Comparison of ENCODE assay signal across 8 mouse cellular contexts in the genomic region with DNA sequence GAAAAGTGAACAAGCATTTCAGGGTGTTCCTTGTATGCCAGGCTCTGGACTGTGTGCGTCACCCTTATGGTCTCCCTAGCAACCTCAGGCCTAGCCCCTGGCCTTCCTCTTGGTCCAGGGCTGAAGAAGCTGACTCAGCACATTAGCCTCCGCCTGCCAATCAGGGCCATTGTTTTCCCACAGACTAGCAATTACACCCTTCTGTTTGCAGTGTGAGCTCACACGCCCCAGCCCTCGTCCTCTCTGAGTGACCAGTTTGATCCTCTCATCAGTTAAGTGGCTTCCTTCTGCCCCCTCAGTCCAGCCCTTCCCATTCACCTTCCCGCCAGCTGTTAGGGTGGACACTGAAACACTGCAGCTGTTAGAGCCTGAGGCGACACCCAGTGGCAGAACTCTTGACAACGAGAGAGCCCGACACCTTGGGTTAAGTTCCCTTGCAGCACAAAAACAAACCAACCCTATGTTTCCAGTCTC. TPM values are rescaled to one million over a fixed set of nuclear protein-coding genes. Genes with fewer than 3 reads are reported as not detected.
DNase-seq lines count a peak whose midpoint lies in the region; ATAC-seq and TF ChIP-seq lines count a peak whose summit lies in the region.

No protein-coding gene starts in this region.

- no peak overlapping the region for H3K4me2 ChIP-seq in hindbrain, embryonic 11.5 days (replicated peaks; ENCODE audit: low read depth, low read length)
- H3K4me2 ChIP-seq in liver, embryonic 11.5 days, result peak overlapping the region; percentile 16; the same call in 1 of the 2 replicates
- no peak overlapping the region for H3K4me2 ChIP-seq in neural tube, embryonic 11.5 days (ENCODE audit: low read depth)

- no peaks in the 10 kb centered on the region for H3K27me3 ChIP-seq in hindbrain, embryonic 11.5 days (ENCODE audit: control insufficient read depth, insufficient read depth, low read length)
- 0 out of 2 replicates have a peak, but pooled peaks cover 2% of the 10 kb centered on the region for H3K27me3 ChIP-seq in liver, embryonic 11.5 days (replicated peaks; ENCODE audit: control insufficient read depth, insufficient read depth, low read length)
- no peaks in the 10 kb centered on the region for H3K27me3 ChIP-seq in neural tube, embryonic 11.5 days (ENCODE audit: control insufficient read depth, insufficient read depth, low read length)

- H3K9me3 ChIP-seq in hindbrain, embryonic 11.5 days (ENCODE audit: control insufficient read depth, low read length), result no peaks in the 10 kb centered on the region
- H3K9me3 ChIP-seq in liver, embryonic 11.5 days (ENCODE audit: control insufficient read depth, low read length), result no peaks in the 10 kb centered on the region
- H3K9me3 ChIP-seq in neural tube, embryonic 11.5 days (ENCODE audit: control insufficient read depth, low read length), result no peaks in the 10 kb centered on the region

- no peak for TF ChIP-seq POLR2A in embryonic fibroblast, embryonic 13.5 days (IDR thresholded peaks at IDR 0.05; ENCODE audit: low read depth, low read length)

- peak; percentile 59 for DNase-seq in adrenal gland, postnatal 10 days
- DNase-seq in hindbrain, embryonic 11.5 days (ENCODE audit: low spot score), result peak; percentile 75
- no peak for DNase-seq in liver, embryonic 11.5 days (ENCODE audit: low spot score)
- DNase-seq in neural tube, embryonic 11.5 days (ENCODE audit: low spot score), result peak; percentile 67
- DNase-seq in frontal cortex, postnatal 25 days (ENCODE audit: low spot score in 2 of 2), result no peak
- DNase-seq in cerebellum, postnatal 36 days, result no peak
- no peak for DNase-seq in spleen, postnatal 36 days (ENCODE audit: low spot score in 2 of 2)

- H3K36me3 ChIP-seq in hindbrain, embryonic 11.5 days (ENCODE audit: control insufficient read depth, insufficient read depth, low read length), result no peaks in the 10 kb centered on the region
- H3K36me3 ChIP-seq in liver, embryonic 11.5 days (ENCODE audit: control insufficient read depth, insufficient read depth, low read length), result no peaks in the 10 kb centered on the region
- no peaks in the 10 kb centered on the region for H3K36me3 ChIP-seq in neural tube, embryonic 11.5 days (ENCODE audit: control insufficient read depth, insufficient read depth, low read length)

- H3K27ac ChIP-seq in embryonic fibroblast, embryonic 13.5 days (ENCODE audit: insufficient read depth, low read length), result no peak overlapping the region
- H3K27ac ChIP-seq in hindbrain, embryonic 11.5 days (ENCODE audit: low read depth, low read length), result no peak overlapping the region
- H3K27ac ChIP-seq in liver, embryonic 11.5 days (ENCODE audit: low read depth, low read length), result no peak overlapping the region
- no peak overlapping the region for H3K27ac ChIP-seq in neural tube, embryonic 11.5 days (ENCODE audit: low read depth, low read length)

- peak; percentile 72; the same call in 1 of the 2 replicates for ATAC-seq in hindbrain, embryonic 11.5 days (ENCODE audit: low FRiP score)
- ATAC-seq in liver, embryonic 11.5 days (replicated peaks; ENCODE audit: low FRiP score), result no peak; the same call in 1 of the 2 replicates
- no peak for ATAC-seq in neural tube, embryonic 11.5 days (ENCODE audit: insufficient read depth, low FRiP score, low TSS enrichment)

- TF ChIP-seq CTCF in embryonic fibroblast, embryonic 13.5 days (IDR thresholded peaks at IDR 0.05; ENCODE audit: borderline replicate concordance, insufficient read depth, low read length), result peak; percentile 61; the same call in 1 of the 2 replicates

- no peak overlapping the region for H3K4me3 ChIP-seq in embryonic fibroblast, embryonic 13.5 days (ENCODE audit: insufficient read depth, low read length)
- H3K4me3 ChIP-seq in hindbrain, embryonic 11.5 days (ENCODE audit: low read depth, low read length), result no peak overlapping the region
- H3K4me3 ChIP-seq in liver, embryonic 11.5 days (ENCODE audit: low read depth, low read length), result no peak overlapping the region
- no peak overlapping the region for H3K4me3 ChIP-seq in neural tube, embryonic 11.5 days (ENCODE audit: low read depth, low read length)

- no peaks in the 10 kb centered on the region for H3K4me1 ChIP-seq in embryonic fibroblast, embryonic 13.5 days (ENCODE audit: control insufficient read depth, insufficient read depth, low read length)
- no peaks in the 10 kb centered on the region for H3K4me1 ChIP-seq in hindbrain, embryonic 11.5 days (replicated peaks; ENCODE audit: control insufficient read depth, insufficient read depth, low read length)
- peaks cover 5% of the 10 kb centered on the region for H3K4me1 ChIP-seq in liver, embryonic 11.5 days (replicated peaks; ENCODE audit: control insufficient read depth, insufficient read depth, low read length)
- no peaks in the 10 kb centered on the region for H3K4me1 ChIP-seq in neural tube, embryonic 11.5 days (ENCODE audit: control insufficient read depth, insufficient read depth, low read length)

- 4% methylated on average over 8 of the region's 8 CpGs for WGBS in hindbrain, embryonic 11.5 days
- WGBS in liver, embryonic 11.5 days, result 13% methylated on average over 8 of the region's 8 CpGs
- WGBS in neural tube, embryonic 11.5 days, result 5% methylated on average over 8 of the region's 8 CpGs

- H3K9ac ChIP-seq in hindbrain, embryonic 11.5 days (ENCODE audit: low read depth, low read length), result no peak overlapping the region
- no peak overlapping the region for H3K9ac ChIP-seq in liver, embryonic 11.5 days (ENCODE audit: low read depth, low read length)
- no peak overlapping the region for H3K9ac ChIP-seq in neural tube, embryonic 11.5 days (ENCODE audit: low read length)

RNA-seq across cellular contexts. Expression of gene AI661453, which starts 7.5 kb away (rescaled TPM):
- total RNA-seq in adrenal gland, postnatal 10 days (2021), result 1 to 10 TPM; 1.8 to 2.6 TPM
- polyA plus RNA-seq in embryonic fibroblast, embryonic 13.5 days (2011; ENCODE audit: insufficient read length, low read depth, missing spikeins), result 1.1 and 1.4 TPM in 2 replicates
- polyA plus RNA-seq in hindbrain, embryonic 11.5 days (2014; fragmentation: Nextera tagmentation; extraction: Ambion mirVana), result 0.40 and 0.49 TPM in 2 replicates
- 0.22 and 0.23 TPM in 2 replicates for polyA plus RNA-seq in liver, embryonic 11.5 days (2014; fragmentation: Nextera tagmentation; extraction: Ambion mirVana)
- polyA plus RNA-seq in neural tube, embryonic 11.5 days (2014; fragmentation: Nextera tagmentation; extraction: Ambion mirVana), result 0.05 and 0.23 TPM in 2 replicates

RNA-seq across cellular contexts. Expression of gene 1700001C19Rik, which starts 8.3 kb away (rescaled TPM):
- total RNA-seq in adrenal gland, postnatal 10 days (2021), result 1 to 10 TPM in 1 of 2 experiments, under 1 TPM in 1; 0.79 to 1.9 TPM
- polyA plus RNA-seq in embryonic fibroblast, embryonic 13.5 days (2011; ENCODE audit: insufficient read length, low read depth, missing spikeins), result 0.82 TPM in 1 of 2 replicates, not detected in the other
- polyA plus RNA-seq in hindbrain, embryonic 11.5 days (2014; fragmentation: Nextera tagmentation; extraction: Ambion mirVana), result 0.42 and 0.68 TPM in 2 replicates
- polyA plus RNA-seq in liver, embryonic 11.5 days (2014; fragmentation: Nextera tagmentation; extraction: Ambion mirVana), result 0.52 and 0.96 TPM in 2 replicates
- 0.37 and 0.43 TPM in 2 replicates for polyA plus RNA-seq in neural tube, embryonic 11.5 days (2014; fragmentation: Nextera tagmentation; extraction: Ambion mirVana)

RNA-seq across cellular contexts. Expression of gene Guca1a, which starts 28.5 kb away (rescaled TPM):
- total RNA-seq in adrenal gland, postnatal 10 days (2021), result 1 to 10 TPM; 1.3 to 1.4 TPM
- 1.6 and 3.8 TPM in 2 replicates for polyA plus RNA-seq in embryonic fibroblast, embryonic 13.5 days (2011; ENCODE audit: insufficient read length, low read depth, missing spikeins)
- polyA plus RNA-seq in hindbrain, embryonic 11.5 days (2014; fragmentation: Nextera tagmentation; extraction: Ambion mirVana), result 1.2 and 1.3 TPM in 2 replicates
- 1.0 and 1.6 TPM in 2 replicates for polyA plus RNA-seq in liver, embryonic 11.5 days (2014; fragmentation: Nextera tagmentation; extraction: Ambion mirVana)
- polyA plus RNA-seq in neural tube, embryonic 11.5 days (2014; fragmentation: Nextera tagmentation; extraction: Ambion mirVana), result 0.82 and 0.87 TPM in 2 replicates

RNA-seq across cellular contexts. Expression of gene Guca1b, which starts 43.7 kb away (rescaled TPM):
- under 1 TPM; 0.70 to 0.78 TPM for total RNA-seq in adrenal gland, postnatal 10 days (2021)
- 0.32 TPM in 1 of 2 replicates, not detected in the other for polyA plus RNA-seq in embryonic fibroblast, embryonic 13.5 days (2011; ENCODE audit: insufficient read length, low read depth, missing spikeins)
- 0.31 and 0.35 TPM in 2 replicates for polyA plus RNA-seq in hindbrain, embryonic 11.5 days (2014; fragmentation: Nextera tagmentation; extraction: Ambion mirVana)
- 0.43 and 0.60 TPM in 2 replicates for polyA plus RNA-seq in liver, embryonic 11.5 days (2014; fragmentation: Nextera tagmentation; extraction: Ambion mirVana)
- polyA plus RNA-seq in neural tube, embryonic 11.5 days (2014; fragmentation: Nextera tagmentation; extraction: Ambion mirVana), result 0.49 and 0.77 TPM in 2 replicates

Comparison
In these comparisons a context has a peak if more than half of its experiments do, and no peak if none do; other contexts are left out.
1. DNase-seq: peak in adrenal gland, postnatal 10 days (single experiment), hindbrain, embryonic 11.5 days (single experiment) and neural tube, embryonic 11.5 days (single experiment); none in liver, embryonic 11.5 days (single experiment), frontal cortex, postnatal 25 days (0 of 2), cerebellum, postnatal 36 days (0 of 2) and spleen, postnatal 36 days (0 of 2).